16 mouse cellular contexts compared by ENCODE assay signal in genomic region chr11:32199230-32199629, GRCm38 (mm10). TPM values are rescaled to one million over a fixed set of nuclear protein-coding genes. Genes with fewer than 3 reads are reported as not detected.
DNase-seq lines count a peak whose midpoint lies in the region; ATAC-seq and TF ChIP-seq lines count a peak whose summit lies in the region.
"Had no signal": no experiment of that assay in that cellular context is flagged by ENCODE, and none has a peak within 500 bp of the region (broad histone marks: within the 10 kb centered on the region; RNA-seq: fewer than 3 reads in every experiment).

No protein-coding gene starts in this region.

- peak overlapping the region; percentile 16 for H3K27ac ChIP-seq in hindbrain, embryonic 10.5 days
- no peak overlapping the region for H3K27ac ChIP-seq in hindbrain, postnatal 0 days
- H3K27ac ChIP-seq: forebrain, embryonic 10.5 days; limb, embryonic 13.5 days; stomach, postnatal 0 days had no signal

- H3K36me3 ChIP-seq in hindbrain, embryonic 10.5 days: no peaks in the 10 kb centered on the region
- H3K36me3 ChIP-seq in hindbrain, postnatal 0 days (ENCODE audit: insufficient read depth, low read length): no peaks in the 10 kb centered on the region
- H3K36me3 ChIP-seq: forebrain, embryonic 10.5 days; limb, embryonic 13.5 days had no signal

- no peak overlapping the region for H3K9ac ChIP-seq in hindbrain, postnatal 0 days (replicated peaks; ENCODE audit: low read length)
- H3K9ac ChIP-seq: limb, embryonic 13.5 days had no signal

- H3K9me3 ChIP-seq in hindbrain, embryonic 10.5 days: no peaks in the 10 kb centered on the region
- H3K9me3 ChIP-seq in hindbrain, postnatal 0 days (ENCODE audit: low read length): no peaks in the 10 kb centered on the region
- H3K9me3 ChIP-seq: forebrain, embryonic 10.5 days; limb, embryonic 13.5 days had no signal

- peaks cover 13% of the 10 kb centered on the region; the same call in 1 of the 2 replicates for H3K27me3 ChIP-seq in hindbrain, embryonic 10.5 days (ENCODE audit: insufficient read depth, poor library complexity, severe bottlenecking)
- no peaks in the 10 kb centered on the region for H3K27me3 ChIP-seq in hindbrain, postnatal 0 days (ENCODE audit: insufficient read depth, low read length)

- H3K4me3 ChIP-seq in hindbrain, embryonic 10.5 days: no peak overlapping the region
- H3K4me3 ChIP-seq in hindbrain, postnatal 0 days (ENCODE audit: low read length): no peak overlapping the region
- H3K4me3 ChIP-seq: forebrain, embryonic 10.5 days; limb, embryonic 13.5 days had no signal

- DNase-seq in hindbrain, embryonic 10.5 days (ENCODE audit: low spot score): no peak
- no peak for DNase-seq in hindbrain, postnatal 0 days (ENCODE audit: low spot score)
- DNase-seq in urinary bladder, adult 2 months (ENCODE audit: low spot score): peak; percentile 13
- no peak for DNase-seq in urinary bladder, adult 18-20 months (ENCODE audit: low spot score in 2 of 2)
- DNase-seq in cerebellum, postnatal 4 days (ENCODE audit: low spot score in 2 of 2): no peak
- DNase-seq in frontal cortex, postnatal 14 days (ENCODE audit: low spot score in 2 of 2): no peak
- DNase-seq: cerebellum, adult 2 months; kidney, adult 9 months had no signal

- no peak for ATAC-seq in hindbrain, postnatal 0 days
- peak; percentile 27 for ATAC-seq in inflammation-experienced regulatory T-cells, adult 6 months
- ATAC-seq: lung, postnatal 0 days had no signal

- no peak overlapping the region for H3K4me2 ChIP-seq in hindbrain, postnatal 0 days (ENCODE audit: low read depth, low read length)
- H3K4me2 ChIP-seq: limb, embryonic 13.5 days had no signal

- 46% methylated on average over 6 of the region's 6 CpGs for WGBS in hindbrain, embryonic 10.5 days
- WGBS in hindbrain, postnatal 0 days: 45% methylated on average over 6 of the region's 6 CpGs

- no peak for TF ChIP-seq CTCF in hindbrain, postnatal 0 days (IDR thresholded peaks at IDR 0.05; ENCODE audit: low read depth)

- H3K4me1 ChIP-seq in hindbrain, embryonic 10.5 days (replicated peaks): peaks cover 32% of the 10 kb centered on the region
- no peaks in the 10 kb centered on the region for H3K4me1 ChIP-seq in hindbrain, postnatal 0 days (ENCODE audit: insufficient read depth, low read length)
- H3K4me1 ChIP-seq: limb, embryonic 13.5 days had no signal

RNA-seq across cellular contexts. Expression of gene Il9r, which starts 0.8 kb away (rescaled TPM):
- not detected in 2 replicates for polyA plus RNA-seq in hindbrain, embryonic 10.5 days (2016; fragmentation: Nextera tagmentation; extraction: Ambion mirVana)
- total RNA-seq in hindbrain, postnatal 0 days (2014; rRNA removed): not detected in 2 replicates
- not detected in 2 replicates for polyA plus RNA-seq in hindbrain, postnatal 0 days (2015; fragmentation: Nextera tagmentation; extraction: Ambion mirVana)
- 0.23 and 0.24 TPM in 2 replicates for polyA plus RNA-seq in urinary bladder, adult 2 months (2012; rRNA removed)
- polyA plus RNA-seq in inflammation-experienced regulatory T-cells, adult 6 months (2017; shearing (Covaris generic)): 1 to 10 TPM; 2.8 to 5.4 (median 4.9) TPM
- total RNA-seq: gastrocnemius, adult 18-20 months; heart, postnatal 25 days; layer of hippocampus, postnatal 10 days had no signal
- polyA plus RNA-seq: cerebellum, adult 2 months; forebrain, embryonic 10.5 days; stomach, postnatal 0 days had no signal

RNA-seq across cellular contexts. Expression of gene Snrnp25, which starts 6.0 kb away (rescaled TPM):
- polyA plus RNA-seq in hindbrain, embryonic 10.5 days (2016; fragmentation: Nextera tagmentation; extraction: Ambion mirVana): 97.6 and 103 TPM in 2 replicates
- 18.1 and 21.7 TPM in 2 replicates for total RNA-seq in hindbrain, postnatal 0 days (2014; rRNA removed)
- 52.6 and 61.3 TPM in 2 replicates for polyA plus RNA-seq in hindbrain, postnatal 0 days (2015; fragmentation: Nextera tagmentation; extraction: Ambion mirVana)
- 28.4 and 31.5 TPM in 2 replicates for polyA plus RNA-seq in urinary bladder, adult 2 months (2012; rRNA removed)
- polyA plus RNA-seq in inflammation-experienced regulatory T-cells, adult 6 months (2017; shearing (Covaris generic)): 10 to 100 TPM; 52.9 to 74.7 (median 56.9) TPM

RNA-seq across cellular contexts. Expression of gene Rhbdf1, which starts 22.9 kb away (rescaled TPM):
- polyA plus RNA-seq in hindbrain, embryonic 10.5 days (2016; fragmentation: Nextera tagmentation; extraction: Ambion mirVana): 31.3 and 32.9 TPM in 2 replicates
- 65.4 and 97.4 TPM in 2 replicates for total RNA-seq in hindbrain, postnatal 0 days (2014; rRNA removed)
- 22.8 and 22.9 TPM in 2 replicates for polyA plus RNA-seq in hindbrain, postnatal 0 days (2015; fragmentation: Nextera tagmentation; extraction: Ambion mirVana)
- 74.1 and 87.8 TPM in 2 replicates for polyA plus RNA-seq in urinary bladder, adult 2 months (2012; rRNA removed)
- polyA plus RNA-seq in inflammation-experienced regulatory T-cells, adult 6 months (2017; shearing (Covaris generic)): under 1 TPM in 1 of 3 experiments, not detected in 2; 0.70 TPM

RNA-seq across cellular contexts. Expression of gene Mpg, which starts 27.1 kb away (rescaled TPM):
- 34.2 and 36.3 TPM in 2 replicates for polyA plus RNA-seq in hindbrain, embryonic 10.5 days (2016; fragmentation: Nextera tagmentation; extraction: Ambion mirVana)
- 24.5 and 30.0 TPM in 2 replicates for total RNA-seq in hindbrain, postnatal 0 days (2014; rRNA removed)
- 27.7 TPM in 2 replicates for polyA plus RNA-seq in hindbrain, postnatal 0 days (2015; fragmentation: Nextera tagmentation; extraction: Ambion mirVana)
- 12.8 and 14.6 TPM in 2 replicates for polyA plus RNA-seq in urinary bladder, adult 2 months (2012; rRNA removed)
- 10 to 100 TPM; 26.3 to 35.5 (median 32.8) TPM for polyA plus RNA-seq in inflammation-experienced regulatory T-cells, adult 6 months (2017; shearing (Covaris generic))

Comparison
In these comparisons a context has a peak if more than half of its experiments do, and no peak if none do; other contexts are left out.
1. RNA of gene Rhbdf1, which starts 22.9 kb away (polyA plus RNA-seq): 74.1 to 87.8 TPM in urinary bladder, adult 2 months, 31.3 to 32.9 TPM in hindbrain, embryonic 10.5 days and 22.8 to 22.9 TPM in hindbrain, postnatal 0 days; 0.70 TPM in inflammation-experienced regulatory T-cells, adult 6 months; every median in the first group is over 10 times any median in the second.